Mouse (Mus musculus) heart, embryonic 12.5 days (tissue): Measurements from ENCODE around the gene Dync2li1. TPM values are rescaled to one million over a fixed set of nuclear protein-coding genes. Genes with fewer than 3 reads are reported as not detected.

ENCODE experiments used
- ATAC-seq: fragments of 200-750 bp; cut with Nextera tagmentation; 2 replicates; pipeline ENCODE4 v1.8.0; 2017; ENCODE audit warnings: moderate TSS enrichment, moderate library complexity; ENCODE audit not compliant: insufficient number of reproducible peaks, low FRiP score
- H3K27ac ChIP-seq: fragments of 300-500 bp; sonication (generic); 2 replicates; pipeline ENCODE4 v1.5.1; 2016; ENCODE audit warnings: mild to moderate bottlenecking, moderate library complexity; ENCODE audit not compliant: poor library complexity, severe bottlenecking
- H3K27me3 ChIP-seq: fragments of 300-500 bp; sonication (generic); replicated peaks from 2 replicates; pipeline ENCODE4 v1.6.1; 2016; ENCODE audit warnings: mild to moderate bottlenecking, moderate library complexity
- H3K36me3 ChIP-seq: fragments of 300-500 bp; sonication (generic); 2 replicates; pipeline ENCODE4 v1.6.1; 2016; ENCODE audit warnings: mild to moderate bottlenecking, moderate library complexity
- H3K4me1 ChIP-seq: fragments of 300-500 bp; sonication (generic); replicated peaks from 2 replicates; pipeline ENCODE4 v1.6.1; 2016; ENCODE audit warnings: mild to moderate bottlenecking
- H3K4me2 ChIP-seq: fragments of 300-500 bp; sonication (generic); 2 replicates; pipeline ENCODE4 v1.6.1; 2016; ENCODE audit warnings: mild to moderate bottlenecking, moderate library complexity
- H3K4me3 ChIP-seq: fragments of 300-500 bp; sonication (generic); 2 replicates; pipeline ENCODE4 v1.5.1; 2016; ENCODE audit warnings: mild to moderate bottlenecking
- H3K9ac ChIP-seq: fragments of 300-500 bp; sonication (generic); 2 replicates; pipeline ENCODE4 v1.6.1; 2016; ENCODE audit warnings: mild to moderate bottlenecking, moderate library complexity
- H3K9me3 ChIP-seq: fragments of 300-500 bp; sonication (generic); replicated peaks from 2 replicates; pipeline ENCODE4 v1.6.1; 2016; ENCODE audit warnings: mild to moderate bottlenecking, moderate library complexity
- WGBS: fragments of 180-500 bp; shearing (Covaris S2); methylation state at CpG from one replicate; pipeline ENCODE4 v1.1.7; 2016; 5-methylcytosine and 5-hydroxymethylcytosine counted together
- polyA plus RNA-seq: library from polyadenylated mRNA; unstranded; fragments of >200 nt; fragmentation: Nextera tagmentation; extraction: Ambion mirVana; gene quantifications from 2 replicates; pipeline ENCODE4 v1.2.1, GENCODE M21; 2016

Gene Dync2li1
- polyA plus RNA-seq, 1 experiment from 2014 or later = 9.6 TPM

DNA sequence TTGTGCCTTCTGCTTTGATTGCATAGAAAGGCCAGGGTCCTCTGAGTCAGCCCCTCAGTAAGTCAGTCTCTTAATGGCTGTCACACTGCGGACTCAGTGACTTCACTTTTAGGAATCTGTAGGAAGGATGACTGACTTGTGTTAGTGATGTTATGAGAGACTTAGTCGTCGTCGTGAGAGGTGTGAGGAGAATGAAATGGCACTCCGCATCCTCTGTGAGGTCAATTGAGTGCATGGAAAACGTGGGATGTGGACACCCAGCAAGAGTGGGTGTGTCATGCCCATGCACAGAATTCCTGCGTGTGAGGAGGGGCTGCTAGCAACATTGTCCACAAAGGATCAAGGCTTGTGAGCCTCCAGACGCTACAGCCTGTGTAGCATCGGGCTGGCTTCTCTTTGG is 2.3 kb downstream of the Dync2li1 start:
- H3K27ac ChIP-seq = no peak overlapping the region
- H3K4me1 ChIP-seq = peaks cover 4% of the 10 kb centered on the region

DNA sequence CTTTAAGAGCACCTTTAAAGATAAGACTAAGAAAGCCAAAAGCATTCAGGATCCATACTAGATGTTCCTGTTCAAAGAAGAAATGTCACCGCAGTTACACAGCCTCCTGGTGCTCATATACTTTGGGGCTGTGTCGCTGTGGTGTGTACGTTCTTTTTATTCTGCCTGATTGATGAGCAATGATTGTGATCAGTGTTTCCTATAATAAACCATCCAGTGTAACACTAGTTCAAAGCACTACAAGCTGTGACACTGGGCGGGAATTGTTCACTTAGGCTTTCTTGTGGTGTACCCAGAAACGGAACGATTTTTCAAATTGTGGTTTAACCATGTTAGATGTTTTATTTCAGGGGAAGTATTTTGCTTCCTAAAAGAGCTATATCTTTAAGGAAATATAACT is 5.5 kb downstream of the Dync2li1 start:
- H3K36me3 ChIP-seq = peaks cover 6% of the 10 kb centered on the region; the same call in 1 of the 2 replicates
- no peak overlapping the region for H3K9ac ChIP-seq
- no peak for ATAC-seq
- no peaks in the 10 kb centered on the region for H3K27me3 ChIP-seq
- no peaks in the 10 kb centered on the region for H3K9me3 ChIP-seq
- H3K4me2 ChIP-seq = no peak overlapping the region
- WGBS = 88% methylated on average over 6 of the region's 6 CpGs
- no peak overlapping the region for H3K27ac ChIP-seq
- H3K4me1 ChIP-seq = peaks cover 2% of the 10 kb centered on the region
- H3K4me3 ChIP-seq = no peak overlapping the region

More for the DNA sequence above, 2.3 kb downstream of the Dync2li1 start:
- 73% methylated on average over 9 of the region's 9 CpGs for WGBS
- Histone ChIP-seq H3K9me3 (no peaks in the 10 kb centered on the region), H3K27me3 (no peaks in the 10 kb centered on the region), H3K4me3 (no peak overlapping the region), H3K36me3 (peaks cover 3% of the 10 kb centered on the region; the same call in 1 of the 2 replicates), H3K4me2 (no peak overlapping the region), H3K9ac (no peak overlapping the region)
- ATAC-seq = no peak

DNA sequence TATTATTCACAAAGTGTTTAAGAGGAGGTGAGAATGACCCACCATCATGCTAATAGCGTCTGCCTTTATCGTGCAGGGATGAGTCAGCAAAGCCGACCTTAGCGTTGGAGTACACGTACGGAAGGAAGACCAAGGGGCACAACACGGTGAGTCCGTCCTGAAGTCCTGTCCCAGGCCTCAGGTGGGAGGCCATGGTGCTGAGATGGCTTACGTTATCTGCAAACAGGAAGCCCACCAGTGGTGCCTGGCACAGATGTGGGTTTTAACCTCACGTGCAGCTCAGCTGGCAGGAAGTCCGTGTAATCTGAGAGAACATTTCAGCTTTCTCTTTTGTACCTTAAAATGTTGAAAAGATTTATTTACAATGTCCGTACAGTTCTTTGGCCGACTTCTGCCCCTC is 7.1 kb downstream of the Dync2li1 start:
- peaks cover 6% of the 10 kb centered on the region; the same call in 1 of the 2 replicates for H3K36me3 ChIP-seq
- H3K4me3 ChIP-seq = no peak overlapping the region
- 68% methylated on average over 13 of the region's 13 CpGs for WGBS
- no peaks in the 10 kb centered on the region for H3K9me3 ChIP-seq
- H3K4me2 ChIP-seq = no peak overlapping the region
- H3K27ac ChIP-seq = no peak overlapping the region
- no peak for ATAC-seq
- no peaks in the 10 kb centered on the region for H3K4me1 ChIP-seq
- H3K27me3 ChIP-seq = no peaks in the 10 kb centered on the region
- H3K9ac ChIP-seq = no peak overlapping the region

DNA sequence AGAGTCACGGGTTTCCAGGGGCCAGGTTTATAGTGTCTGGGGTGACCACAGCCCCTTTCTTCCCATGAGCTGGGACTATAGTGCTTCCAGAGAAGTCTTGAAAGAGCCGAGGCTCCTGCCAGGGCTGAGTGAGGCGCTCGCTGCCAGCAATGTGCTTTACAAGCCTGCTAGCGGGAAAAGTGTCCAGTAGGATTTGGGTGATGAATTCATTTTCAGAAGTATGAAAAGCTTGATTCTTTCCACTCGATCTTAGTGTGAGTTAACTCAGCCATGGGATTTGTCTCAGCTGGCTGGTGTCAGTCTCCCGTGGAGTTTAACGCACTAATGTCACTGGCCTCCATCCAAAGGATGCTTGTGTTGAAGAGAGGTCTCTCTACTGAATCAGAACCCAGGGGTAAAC is 10.0 kb downstream of the Dync2li1 start:
- H3K9ac ChIP-seq = no peak overlapping the region
- 60% methylated on average over 8 of the region's 8 CpGs for WGBS
- H3K4me2 ChIP-seq = no peak overlapping the region
- H3K27me3 ChIP-seq = no peaks in the 10 kb centered on the region
- H3K4me1 ChIP-seq = peaks cover 5% of the 10 kb centered on the region
- no peak overlapping the region for H3K27ac ChIP-seq
- H3K36me3 ChIP-seq = peaks cover 6% of the 10 kb centered on the region; the same call in 1 of the 2 replicates
- no peak overlapping the region for H3K4me3 ChIP-seq
- ATAC-seq = no peak
- H3K9me3 ChIP-seq = no peaks in the 10 kb centered on the region

DNA sequence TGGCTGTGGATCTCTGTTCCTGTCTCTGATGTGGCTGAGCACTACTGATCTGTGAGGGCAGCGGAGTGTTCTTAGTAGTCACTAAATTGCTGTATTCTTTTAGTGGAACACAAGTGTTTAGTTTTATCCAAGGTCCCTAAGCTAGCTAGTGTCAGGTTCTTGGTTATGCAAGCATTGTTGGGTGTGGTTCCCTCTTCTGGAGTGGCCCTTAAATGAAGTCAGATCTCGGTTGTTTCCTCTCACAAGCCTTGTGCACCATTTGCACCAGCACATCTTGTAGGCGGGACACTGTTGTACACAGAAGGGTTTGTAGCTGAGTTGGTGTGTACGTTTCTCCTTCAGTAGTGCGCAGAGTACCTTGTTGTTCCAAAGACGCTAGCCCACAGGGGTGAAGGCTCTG is 11.7 kb downstream of the Dync2li1 start:
- Histone ChIP-seq H3K27ac (no peak overlapping the region), H3K4me2 (no peak overlapping the region), H3K9me3 (no peaks in the 10 kb centered on the region), H3K36me3 (0 out of 2 replicates have a peak, but pooled peaks cover 2% of the 10 kb centered on the region), H3K4me3 (no peak overlapping the region), H3K4me1 (peaks cover 8% of the 10 kb centered on the region), H3K9ac (no peak overlapping the region), H3K27me3 (no peaks in the 10 kb centered on the region)
- 82% methylated on average over 6 of the region's 6 CpGs for WGBS
- no peak for ATAC-seq

DNA sequence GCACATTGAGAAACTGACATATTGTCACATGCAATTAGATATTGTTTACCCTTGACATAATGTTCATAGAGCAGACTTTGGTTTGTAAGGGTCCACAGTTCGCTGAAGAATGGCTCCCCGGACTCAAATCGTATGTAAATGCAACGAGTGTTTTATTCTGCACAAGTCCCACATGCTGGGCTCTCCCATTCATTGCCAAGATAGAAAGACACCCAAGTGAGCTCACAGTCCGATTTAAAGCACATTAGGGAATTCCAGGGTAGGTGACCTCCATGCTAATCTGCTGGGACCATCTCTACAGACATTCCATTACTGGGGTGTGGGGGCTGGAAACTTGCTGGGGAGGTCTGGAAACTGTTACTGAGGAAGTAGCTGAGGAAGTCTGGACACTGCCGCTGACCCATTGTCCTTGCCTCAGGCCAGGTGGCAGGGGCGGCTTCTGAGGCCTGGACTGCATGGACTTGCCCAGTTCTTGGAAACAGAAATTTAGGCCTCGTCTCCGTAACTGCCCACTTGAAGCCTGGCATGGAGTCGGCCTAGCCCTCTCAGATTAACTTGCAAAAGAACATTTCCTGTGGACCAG is 13.6 kb downstream of the Dync2li1 start:
- Histone ChIP-seq H3K9me3 (no peaks in the 10 kb centered on the region), H3K27me3 (no peaks in the 10 kb centered on the region), H3K36me3 (no peaks in the 10 kb centered on the region), H3K27ac (no peak overlapping the region), H3K4me3 (no peak overlapping the region), H3K9ac (no peak overlapping the region), H3K4me1 (peaks cover 24% of the 10 kb centered on the region), H3K4me2 (no peak overlapping the region)
- WGBS = 56% methylated on average over 10 of the region's 10 CpGs
- ATAC-seq = no peak

DNA sequence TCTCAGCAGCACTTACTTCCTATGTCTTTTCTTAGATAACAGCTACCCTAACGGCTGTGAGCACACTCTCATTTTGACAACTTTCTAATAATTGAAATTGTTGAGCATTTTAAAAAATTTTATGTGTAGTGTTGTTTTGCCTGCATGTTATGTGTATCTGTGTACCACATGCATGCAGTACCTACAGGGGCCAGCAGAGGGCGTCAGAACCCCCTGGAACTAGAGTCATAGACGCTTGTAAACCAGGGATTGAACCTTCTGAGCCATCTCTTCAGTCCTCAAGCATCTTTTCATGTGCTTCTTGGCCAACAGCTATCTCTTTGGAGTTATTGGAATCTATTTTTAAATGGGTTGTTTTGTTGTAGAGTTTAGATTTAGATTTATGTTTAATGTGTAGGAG is 15.6 kb downstream of the Dync2li1 start:
- Histone ChIP-seq H3K9ac (no peak overlapping the region), H3K27me3 (no peaks in the 10 kb centered on the region), H3K4me3 (no peak overlapping the region), H3K4me1 (peaks cover 27% of the 10 kb centered on the region), H3K36me3 (no peaks in the 10 kb centered on the region), H3K4me2 (no peak overlapping the region), H3K27ac (no peak overlapping the region), H3K9me3 (no peaks in the 10 kb centered on the region)
- no peak for ATAC-seq
- WGBS = 30% methylated on average over 3 of the region's 3 CpGs

DNA sequence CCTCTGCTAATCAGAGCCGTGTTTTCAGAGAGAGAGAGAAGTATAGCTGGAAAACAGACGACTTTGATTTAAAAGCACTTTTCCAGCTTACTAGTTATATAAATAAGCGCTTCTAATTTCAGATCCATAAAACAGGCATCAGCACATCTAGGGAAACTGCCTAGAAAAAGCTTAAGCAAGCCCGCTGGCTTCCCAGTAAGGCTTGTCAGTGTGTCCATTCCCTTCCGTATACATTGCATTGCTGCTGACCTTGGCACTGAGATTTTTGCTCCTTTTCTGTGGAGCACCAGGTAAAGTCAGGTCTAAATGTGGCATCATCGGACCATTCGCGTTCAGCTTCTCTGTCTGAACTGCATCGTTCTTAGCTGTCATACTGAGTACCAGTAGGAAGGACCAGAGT is 16.0 kb downstream of the Dync2li1 start:
- H3K9me3 ChIP-seq = no peaks in the 10 kb centered on the region
- no peaks in the 10 kb centered on the region for H3K36me3 ChIP-seq
- no peak overlapping the region for H3K27ac ChIP-seq
- H3K4me1 ChIP-seq = peaks cover 27% of the 10 kb centered on the region
- no peak overlapping the region for H3K4me2 ChIP-seq
- no peak for ATAC-seq
- H3K9ac ChIP-seq = no peak overlapping the region
- H3K27me3 ChIP-seq = no peaks in the 10 kb centered on the region
- no peak overlapping the region for H3K4me3 ChIP-seq
- WGBS = 85% methylated on average over 9 of the region's 9 CpGs

DNA sequence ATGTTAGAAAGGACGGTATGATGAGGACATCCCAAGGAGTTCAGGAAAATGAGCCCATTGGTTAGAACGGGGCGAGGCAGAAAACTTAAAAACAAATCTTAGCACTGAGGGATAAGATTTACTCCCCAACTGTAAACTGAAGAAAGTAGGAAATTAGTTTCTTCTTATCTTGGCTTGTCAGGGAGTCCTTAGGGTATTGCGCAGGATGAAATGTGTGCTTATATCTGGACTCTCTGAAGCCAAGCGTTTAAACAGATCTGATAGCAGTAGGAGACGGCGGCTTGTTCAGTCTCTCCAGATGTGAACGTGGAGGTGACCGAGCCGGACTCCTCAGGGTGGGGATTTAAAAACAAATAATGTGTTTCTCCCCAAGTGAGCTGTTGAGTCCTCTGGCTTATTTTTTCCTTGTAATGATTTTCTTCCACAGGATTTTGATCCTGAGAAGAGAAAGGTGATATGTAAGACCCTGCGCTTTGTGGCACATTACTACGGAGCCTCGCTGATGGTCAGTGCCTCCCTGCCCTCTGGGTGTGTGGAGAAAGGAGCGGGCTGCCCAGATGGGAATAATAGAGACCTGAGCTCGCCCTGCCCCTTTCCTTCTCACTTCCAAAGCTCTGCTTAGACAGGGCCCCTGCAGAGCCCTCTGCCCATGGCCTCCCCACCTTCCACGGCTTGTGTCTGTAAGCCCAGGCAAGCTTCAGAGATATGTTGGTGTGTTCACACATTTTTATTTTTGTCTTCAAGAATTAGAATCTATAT is 18.2 kb downstream of the Dync2li1 start:
- H3K9me3 ChIP-seq = no peaks in the 10 kb centered on the region
- H3K9ac ChIP-seq = no peak overlapping the region
- H3K36me3 ChIP-seq = no peaks in the 10 kb centered on the region
- peaks cover 27% of the 10 kb centered on the region for H3K4me1 ChIP-seq
- no peak overlapping the region for H3K4me3 ChIP-seq
- H3K27me3 ChIP-seq = no peaks in the 10 kb centered on the region
- H3K27ac ChIP-seq = no peak overlapping the region
- no peak for ATAC-seq
- WGBS = 35% methylated on average over 16 of the region's 16 CpGs
- peak overlapping the region; percentile 21; the same call in 1 of the 2 replicates for H3K4me2 ChIP-seq

DNA sequence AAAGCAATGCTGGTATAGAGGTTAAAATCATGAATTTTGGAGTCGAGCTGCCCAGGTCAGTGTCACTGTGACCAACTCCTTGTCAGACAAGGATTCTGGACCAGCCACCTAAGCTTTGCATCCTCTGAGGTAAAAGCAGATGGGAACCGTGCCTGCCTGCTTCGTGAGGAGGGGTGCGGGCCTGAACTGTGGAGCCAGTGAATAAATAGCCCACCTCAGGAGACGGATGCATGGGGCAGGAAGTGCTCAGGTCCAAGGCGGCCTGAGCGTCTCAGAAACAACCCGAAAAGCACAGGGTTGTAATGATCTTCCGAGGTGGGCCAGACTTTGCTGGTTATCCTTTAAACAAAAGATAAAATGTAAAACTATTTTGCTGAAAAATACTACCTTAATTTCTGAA is 18.8 kb downstream of the Dync2li1 start:
- Histone ChIP-seq H3K27ac (no peak overlapping the region), H3K4me3 (no peak overlapping the region), H3K27me3 (no peaks in the 10 kb centered on the region), H3K4me2 (no peak overlapping the region), H3K9me3 (no peaks in the 10 kb centered on the region), H3K36me3 (no peaks in the 10 kb centered on the region), H3K9ac (no peak overlapping the region), H3K4me1 (peaks cover 22% of the 10 kb centered on the region)
- WGBS = 42% methylated on average over 9 of the region's 9 CpGs
- ATAC-seq = no peak

DNA sequence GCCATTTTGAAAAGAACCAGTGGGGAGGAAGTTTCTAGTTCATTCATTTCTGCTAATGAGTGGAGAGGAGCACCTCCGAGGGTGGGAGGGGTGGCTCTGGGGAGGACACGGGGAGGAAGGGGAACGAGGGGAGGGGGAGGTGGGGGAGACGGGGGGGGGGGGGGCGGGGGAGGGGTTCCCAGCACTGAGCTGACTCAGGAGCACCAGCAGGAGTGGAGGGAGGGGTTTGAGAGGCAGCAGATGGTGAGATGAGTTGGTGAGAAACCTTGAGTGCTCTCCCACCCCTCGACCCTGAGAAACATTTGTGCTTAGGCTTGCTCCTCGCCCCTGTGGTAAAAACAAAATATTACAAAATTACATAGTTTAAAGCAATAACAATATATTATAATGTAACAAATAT is 19.6 kb downstream of the Dync2li1 start:
- no peak overlapping the region for H3K9ac ChIP-seq
- WGBS = 14% methylated on average over 5 of the region's 7 CpGs
- H3K27me3 ChIP-seq = no peaks in the 10 kb centered on the region
- H3K4me1 ChIP-seq = peaks cover 21% of the 10 kb centered on the region
- H3K36me3 ChIP-seq = no peaks in the 10 kb centered on the region
- H3K27ac ChIP-seq = no peak overlapping the region
- no peaks in the 10 kb centered on the region for H3K9me3 ChIP-seq
- no peak for ATAC-seq
- no peak overlapping the region for H3K4me3 ChIP-seq
- H3K4me2 ChIP-seq = no peak overlapping the region
